Mouse (Mus musculus) monocyte, adult 5-6 weeks (primary cell): Measurements from ENCODE around the gene Hist1h2bg. TPM values are rescaled to one million over a fixed set of nuclear protein-coding genes. Genes with fewer than 3 reads are reported as not detected.
"Not testable (repeated sequence)": the region's sequence is repeated elsewhere in the genome, so short reads cannot be mapped to it uniquely, and the experiment has no call there.

Experiments
- ATAC-seq: fragments of 153-309, 156-312 bp; replicated peaks from 2 replicates; pipeline ENCODE4 v1.8.0; 2017; ENCODE audit warnings: mild to moderate bottlenecking; ENCODE audit not compliant: low TSS enrichment, insufficient number of reproducible peaks, severe bottlenecking, poor library complexity, low FRiP score
- total RNA-seq: library from RNA; stranded (forward); fragments of 200-1000, 200-491, 200-594 nt; gene quantifications from 3 replicates; pipeline ENCODE4 v1.2.3, GENCODE M21; 2017

Gene Hist1h2bg
- total RNA-seq, 1 experiment from 2014 or later, result 86.4 TPM

- no peak for ATAC-seq
These were observed 34.0 kb upstream of the Hist1h2bg start for GRCm38 (mm10) chr13:23537006-23537710.

- 0 out of 2 replicates have a peak, but pooled peaks have one; percentile 28 for ATAC-seq
These were observed 32.9 kb upstream of the Hist1h2bg start for GRCm38 (mm10) chr13:23538249-23538648.

GRCm38 (mm10) chr13:23539821-23540220 is 31.4 kb upstream of the Hist1h2bg start:
- not testable (repeated sequence) for ATAC-seq

- ATAC-seq, result no peak
These were observed 29.7 kb upstream of the Hist1h2bg start for GRCm38 (mm10) chr13:23541497-23541896.

- not testable (repeated sequence) for ATAC-seq
These were observed 28.8 kb upstream of the Hist1h2bg start for GRCm38 (mm10) chr13:23542225-23542980.

GRCm38 (mm10) chr13:23542999-23543607 is 28.1 kb upstream of the Hist1h2bg start, which contains the start of gene Hist1h2bh:
TSS of gene Hist1h2bh (minus strand) at chr13:23543392.
- ATAC-seq, result peak; percentile 98

GRCm38 (mm10) chr13:23543965-23544786 is 27.0 kb upstream of the Hist1h2bg start, which contains the start of gene Hist1h3f:
TSS of gene Hist1h3f (plus strand) at chr13:23544052.
- ATAC-seq, result peak; percentile 92

- ATAC-seq, result not testable (repeated sequence)
These were observed 26.4 kb upstream of the Hist1h2bg start for GRCm38 (mm10) chr13:23544787-23545120.

GRCm38 (mm10) chr13:23546694-23547093 is 24.5 kb upstream of the Hist1h2bg start:
- ATAC-seq, result no peak

- no peak for ATAC-seq
These were observed 20.4 kb upstream of the Hist1h2bg start for GRCm38 (mm10) chr13:23550761-23551145.

GRCm38 (mm10) chr13:23551146-23551834 is 19.9 kb upstream of the Hist1h2bg start, which contains the start of gene Hist1h4f:
TSS of gene Hist1h4f (minus strand) at chr13:23551648.
- ATAC-seq, result peak; percentile 88

GRCm38 (mm10) chr13:23551931-23552914 is 19.0 kb upstream of the Hist1h2bg start:
- no peak for ATAC-seq

- ATAC-seq, result no peak
These were observed 18.2 kb upstream of the Hist1h2bg start, which contains the start of gene Hist1h1d for GRCm38 (mm10) chr13:23552962-23553361. TSS of gene Hist1h1d (plus strand) at chr13:23553262.

- no peak for ATAC-seq
These were observed 16.8 kb upstream of the Hist1h2bg start for GRCm38 (mm10) chr13:23554393-23554792.

GRCm38 (mm10) chr13:23554925-23555838 is 16.0 kb upstream of the Hist1h2bg start:
- ATAC-seq, result peak; percentile 71

- ATAC-seq, result peak; percentile 67
These were observed 15.3 kb upstream of the Hist1h2bg start for GRCm38 (mm10) chr13:23555839-23556416.
